Mouse (Mus musculus): ENCODE results near the gene Selenov. TPM values are rescaled to one million over a fixed set of nuclear protein-coding genes. Genes with fewer than 3 reads are reported as not detected.

Gene Selenov
- polyA plus RNA-seq, 1 experiment from 2014 or later = not detected

DNA sequence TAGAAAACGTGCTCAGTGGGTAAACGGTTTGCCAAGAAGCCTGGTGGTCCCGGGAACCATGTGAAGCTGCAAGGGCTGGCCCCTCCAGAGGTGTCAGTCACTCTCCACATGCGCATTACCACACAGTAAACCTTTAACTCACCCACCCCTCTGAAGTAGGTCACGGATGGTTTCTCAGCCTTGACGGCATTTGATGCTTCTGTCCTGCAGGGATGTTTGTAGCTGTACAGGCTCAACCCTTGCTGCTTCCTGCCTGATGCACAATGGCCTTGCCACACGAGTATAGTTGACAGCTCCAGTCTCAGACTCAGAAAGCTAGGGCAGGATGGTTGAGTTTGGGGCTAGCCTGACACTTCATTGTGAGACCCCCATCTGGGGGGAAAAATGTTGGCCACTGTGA, 10.4 kb downstream of the Selenov start:
- H3K27me3 ChIP-seq = no peaks in the 10 kb centered on the region
- no peak overlapping the region for H3K27ac ChIP-seq
- no peak for ATAC-seq (ENCODE audit: insufficient number of reproducible peaks, insufficient read depth, low FRiP score, low TSS enrichment, low read depth)
- H3K36me3 ChIP-seq = no peaks in the 10 kb centered on the region
- no peak overlapping the region for H3K4me2 ChIP-seq
- no peak overlapping the region for H3K9ac ChIP-seq (replicated peaks)
- 74% methylated on average over 7 of the region's 7 CpGs for WGBS
- peaks cover 6% of the 10 kb centered on the region for H3K4me1 ChIP-seq (replicated peaks)
- no peak overlapping the region for H3K4me3 ChIP-seq (replicated peaks)
- no peaks in the 10 kb centered on the region for H3K9me3 ChIP-seq

DNA sequence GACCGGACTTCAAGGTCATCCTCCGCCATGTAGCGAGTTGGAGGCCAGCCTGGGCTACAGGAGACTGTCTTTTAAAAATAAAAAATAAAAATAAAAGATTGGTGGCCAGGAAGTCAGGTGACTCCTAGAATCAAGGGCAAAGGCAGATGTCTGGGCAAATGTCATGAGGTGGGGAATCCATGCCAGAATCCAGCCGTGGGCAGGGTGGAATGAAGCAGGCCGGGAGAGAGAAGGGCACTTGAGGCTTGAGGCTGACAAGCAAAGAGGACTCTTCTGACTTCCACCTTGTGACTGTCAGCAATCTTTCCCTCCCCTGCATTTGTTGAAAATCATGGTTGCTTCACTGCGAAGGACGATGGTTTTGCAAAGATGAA, 12.7 kb downstream of the Selenov start:
- no peak for ATAC-seq (ENCODE audit: insufficient number of reproducible peaks, insufficient read depth, low FRiP score, low TSS enrichment, low read depth)
- H3K36me3 ChIP-seq = peaks cover under 1% of the 10 kb centered on the region

GRCm38 (mm10) chr7:28277615-28278278, 13.2 kb downstream of the Selenov start, which contains the start of gene Eid2b:
TSS of gene Eid2b (plus strand) at chr7:28277739.
- 3% methylated on average over 68 of the region's 68 CpGs for WGBS
- Histone ChIP-seq H3K4me2 (peak within 1 kb of the TSS; percentile 75), H3K9ac (replicated peaks) (peak within 1 kb of the TSS; percentile 86), H3K36me3 (peaks cover 6% of the 10 kb centered on the region), H3K27me3 (no peaks in the 10 kb centered on the region), H3K4me3 (replicated peaks) (peak within 1 kb of the TSS; percentile 65), H3K4me1 (replicated peaks) (peaks cover 6% of the 10 kb centered on the region), H3K27ac (peak within 1 kb of the TSS; percentile 69), H3K9me3 (no peaks in the 10 kb centered on the region)
- ATAC-seq (ENCODE audit: insufficient number of reproducible peaks, insufficient read depth, low FRiP score, low TSS enrichment, low read depth) = no peak; the same call in 1 of the 2 replicates

More for the DNA sequence above, 12.7 kb downstream of the Selenov start:
- H3K4me3 ChIP-seq (replicated peaks) = peak overlapping the region; percentile 65
- 86% methylated on average over 7 of the region's 7 CpGs for WGBS
- H3K9ac ChIP-seq (replicated peaks) = peak overlapping the region; percentile 86
- no peak overlapping the region for H3K27ac ChIP-seq
- H3K4me2 ChIP-seq = peak overlapping the region; percentile 75
- H3K27me3 ChIP-seq = no peaks in the 10 kb centered on the region
- H3K4me1 ChIP-seq (replicated peaks) = peaks cover 6% of the 10 kb centered on the region
- no peaks in the 10 kb centered on the region for H3K9me3 ChIP-seq

GRCm38 (mm10) chr7:28277237-28277614, 13.8 kb downstream of the Selenov start:
- H3K4me3 ChIP-seq (replicated peaks) = peak overlapping the region; percentile 65; the same call in 1 of the 2 replicates
- no peak overlapping the region for H3K27ac ChIP-seq
- WGBS = 61% methylated on average over 8 of the region's 8 CpGs
- H3K4me1 ChIP-seq (replicated peaks) = peaks cover 6% of the 10 kb centered on the region
- ATAC-seq (ENCODE audit: insufficient number of reproducible peaks, insufficient read depth, low FRiP score, low TSS enrichment, low read depth) = no peak
- H3K36me3 ChIP-seq = peaks cover 11% of the 10 kb centered on the region
- H3K9me3 ChIP-seq = no peaks in the 10 kb centered on the region
- H3K4me2 ChIP-seq = no peak overlapping the region
- no peak overlapping the region for H3K9ac ChIP-seq (replicated peaks)
- H3K27me3 ChIP-seq = no peaks in the 10 kb centered on the region

GRCm38 (mm10) chr7:28271761-28272160, 19.2 kb downstream of the Selenov start:
- no peak overlapping the region for H3K27ac ChIP-seq
- H3K4me2 ChIP-seq = no peak overlapping the region
- peaks cover 11% of the 10 kb centered on the region; the same call in 1 of the 2 replicates for H3K9me3 ChIP-seq
- H3K36me3 ChIP-seq = peaks cover 35% of the 10 kb centered on the region
- H3K9ac ChIP-seq (replicated peaks) = no peak overlapping the region
- H3K27me3 ChIP-seq = no peaks in the 10 kb centered on the region
- peaks cover 7% of the 10 kb centered on the region; the same call in 1 of the 2 replicates for H3K4me1 ChIP-seq (replicated peaks)
- H3K4me3 ChIP-seq (replicated peaks) = no peak overlapping the region
- no peak for ATAC-seq (ENCODE audit: insufficient number of reproducible peaks, insufficient read depth, low FRiP score, low TSS enrichment, low read depth)
- WGBS = 72% methylated on average over 3 of the region's 3 CpGs

DNA sequence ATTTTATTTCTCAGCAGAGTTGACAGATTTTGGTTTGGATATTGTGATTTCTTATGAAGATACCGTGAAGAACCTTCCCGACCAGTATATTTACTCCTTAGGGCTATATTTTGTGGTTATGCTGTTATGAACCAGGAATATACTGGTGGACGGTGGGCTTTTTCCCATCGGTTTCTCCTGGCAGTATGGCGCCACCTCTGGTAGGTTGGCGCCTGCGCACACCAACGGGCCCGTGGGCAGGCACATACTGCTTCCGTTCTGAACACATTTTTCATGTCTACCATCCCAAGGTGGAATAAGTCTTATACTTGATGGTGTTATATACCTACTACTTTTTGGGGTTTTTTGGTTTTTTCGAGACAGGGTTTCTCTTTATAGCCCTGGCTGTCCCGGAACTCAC, 21.6 kb downstream of the Selenov start:
- no peak for ATAC-seq (ENCODE audit: insufficient number of reproducible peaks, insufficient read depth, low FRiP score, low TSS enrichment, low read depth)
- H3K4me3 ChIP-seq (replicated peaks) = no peak overlapping the region
- peaks cover 35% of the 10 kb centered on the region for H3K36me3 ChIP-seq
- H3K4me1 ChIP-seq (replicated peaks) = peaks cover 7% of the 10 kb centered on the region; the same call in 1 of the 2 replicates
- H3K27ac ChIP-seq = no peak overlapping the region
- H3K4me2 ChIP-seq = no peak overlapping the region
- peaks cover 11% of the 10 kb centered on the region; the same call in 1 of the 2 replicates for H3K9me3 ChIP-seq
- 93% methylated on average over 12 of the region's 12 CpGs for WGBS
- H3K9ac ChIP-seq (replicated peaks) = no peak overlapping the region
- H3K27me3 ChIP-seq = no peaks in the 10 kb centered on the region

DNA sequence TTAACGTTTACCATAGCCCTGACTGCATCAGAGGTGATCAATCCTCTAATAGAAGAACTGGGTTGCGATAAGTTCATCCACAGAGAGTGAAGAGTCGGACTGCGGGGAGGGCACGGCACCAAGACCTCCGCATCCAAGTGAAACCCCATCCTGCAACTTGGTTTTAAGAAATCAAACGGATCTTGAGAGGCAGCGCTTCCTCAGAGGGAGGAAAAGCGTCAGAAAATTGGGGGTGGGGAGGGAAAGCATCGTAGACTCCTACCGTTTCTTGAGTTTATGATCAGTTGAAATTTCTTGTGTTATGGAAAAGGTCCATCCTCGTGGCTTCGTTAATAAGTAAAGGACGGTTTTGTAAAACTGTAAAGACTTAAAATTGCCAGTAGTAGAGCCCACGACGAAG, 22.4 kb downstream of the Selenov start:
- Histone ChIP-seq H3K4me2 (peak overlapping the region; percentile 79), H3K36me3 (peaks cover 35% of the 10 kb centered on the region), H3K9ac (replicated peaks) (peak overlapping the region; percentile 97), H3K27me3 (no peaks in the 10 kb centered on the region), H3K4me3 (replicated peaks) (peak overlapping the region; percentile 92), H3K4me1 (replicated peaks) (peaks cover 7% of the 10 kb centered on the region; the same call in 1 of the 2 replicates), H3K27ac (peak overlapping the region; percentile 92), H3K9me3 (peaks cover 11% of the 10 kb centered on the region; the same call in 1 of the 2 replicates)
- no peak for ATAC-seq (ENCODE audit: insufficient number of reproducible peaks, insufficient read depth, low FRiP score, low TSS enrichment, low read depth)
- WGBS = 32% methylated on average over 16 of the region's 16 CpGs

- peaks cover 11% of the 10 kb centered on the region; the same call in 1 of the 2 replicates for H3K9me3 ChIP-seq
- WGBS = under 1% methylated on average over 62 of the region's 62 CpGs
- peaks cover 7% of the 10 kb centered on the region; the same call in 1 of the 2 replicates for H3K4me1 ChIP-seq (replicated peaks)
- H3K36me3 ChIP-seq = peaks cover 32% of the 10 kb centered on the region
- peak overlapping the region; percentile 92 for H3K27ac ChIP-seq
- peak overlapping the region; percentile 97 for H3K9ac ChIP-seq (replicated peaks)
- H3K4me2 ChIP-seq = peak overlapping the region; percentile 79
- peak; percentile 66 for ATAC-seq (ENCODE audit: insufficient number of reproducible peaks, insufficient read depth, low FRiP score, low TSS enrichment, low read depth)
- H3K4me3 ChIP-seq (replicated peaks) = peak overlapping the region; percentile 92
- H3K27me3 ChIP-seq = no peaks in the 10 kb centered on the region
Observed at GRCm38 (mm10) chr7:28268042-28268531, 22.9 kb downstream of the Selenov start.

DNA sequence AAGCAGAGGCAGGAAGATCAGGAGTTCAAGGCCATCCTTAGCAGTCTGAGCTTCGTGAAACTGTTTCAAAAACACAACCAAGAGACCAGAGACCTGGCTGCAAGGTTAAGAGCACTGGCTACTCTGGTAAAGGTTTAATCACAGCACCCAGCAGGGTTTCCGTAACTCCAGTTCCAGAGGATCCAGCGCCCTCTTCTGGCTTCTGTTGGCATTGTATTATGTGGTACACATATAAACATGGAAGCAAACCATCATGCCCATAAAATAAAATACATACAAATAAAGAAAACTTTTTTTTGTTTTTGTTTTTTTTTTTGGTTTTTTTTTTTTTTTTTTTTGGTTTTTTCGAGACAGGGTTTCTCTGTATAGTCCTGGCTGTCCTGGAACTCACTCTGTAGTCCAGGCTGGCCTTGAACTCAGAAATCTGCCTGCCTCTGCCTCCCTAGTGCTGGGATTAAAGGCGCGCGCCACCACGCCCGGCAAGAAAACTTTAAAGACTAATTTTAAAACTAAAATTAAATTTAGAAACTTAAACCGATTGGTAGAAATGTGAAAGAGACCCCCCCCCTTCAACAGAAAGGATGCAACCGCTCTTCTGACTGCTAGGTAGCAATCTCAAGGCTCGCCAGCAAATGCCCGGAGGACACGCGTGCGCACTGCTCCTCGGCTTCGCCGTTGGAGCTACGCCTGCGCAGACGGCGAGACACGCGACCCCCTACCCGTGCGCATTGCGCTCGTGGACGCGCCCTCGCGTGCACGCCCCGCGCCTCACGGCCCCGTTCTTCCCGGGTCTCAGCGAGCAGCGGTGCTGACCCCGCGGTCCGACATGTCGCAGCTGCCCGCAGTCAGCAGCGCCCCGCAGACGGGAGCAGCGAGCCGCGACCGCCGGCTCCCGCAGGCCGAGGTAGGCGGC, 23.6 kb downstream of the Selenov start, which contains the start of gene Eid2:
Gene Eid2 (plus strand): TSS at position 753 of the 913 bp plus-strand sequence.
- H3K9ac ChIP-seq (replicated peaks) = peak within 1 kb of the TSS; percentile 97
- H3K36me3 ChIP-seq = peaks cover 25% of the 10 kb centered on the region
- H3K4me2 ChIP-seq = peak within 1 kb of the TSS; percentile 79
- H3K4me1 ChIP-seq (replicated peaks) = peaks cover 7% of the 10 kb centered on the region; the same call in 1 of the 2 replicates
- H3K27me3 ChIP-seq = no peaks in the 10 kb centered on the region
- 8% methylated on average over 57 of the region's 57 CpGs for WGBS
- H3K4me3 ChIP-seq (replicated peaks) = peak within 1 kb of the TSS; percentile 92
- peaks cover 11% of the 10 kb centered on the region; the same call in 1 of the 2 replicates for H3K9me3 ChIP-seq
- H3K27ac ChIP-seq = peak within 1 kb of the TSS; percentile 92
- ATAC-seq (ENCODE audit: insufficient number of reproducible peaks, insufficient read depth, low FRiP score, low TSS enrichment, low read depth) = peak; percentile 83

DNA sequence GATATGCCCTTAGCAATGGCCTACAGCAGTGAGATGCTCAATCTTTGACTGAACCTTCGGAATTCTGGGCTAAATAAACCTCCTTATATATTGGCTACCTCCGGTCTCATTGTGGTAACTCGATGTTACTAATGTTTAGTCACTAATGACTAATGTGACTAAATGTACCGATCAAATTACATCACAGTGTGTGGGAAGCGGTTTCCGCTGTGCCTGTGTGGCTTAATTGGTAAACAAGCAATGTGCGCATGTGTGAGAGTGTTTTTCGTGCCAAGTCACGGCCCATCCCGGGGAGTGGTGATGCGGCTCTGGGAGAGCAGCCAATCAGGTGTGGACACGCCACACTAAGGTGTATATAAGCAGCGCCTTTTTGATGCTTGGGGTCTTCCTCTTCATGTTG, 25.6 kb downstream of the Selenov start:
- Histone ChIP-seq H3K4me3 (replicated peaks) (no peak overlapping the region), H3K9ac (replicated peaks) (no peak overlapping the region), H3K36me3 (peaks cover 10% of the 10 kb centered on the region), H3K27me3 (no peaks in the 10 kb centered on the region), H3K4me2 (no peak overlapping the region), H3K9me3 (0 out of 2 replicates have a peak, but pooled peaks cover 6% of the 10 kb centered on the region), H3K27ac (no peak overlapping the region), H3K4me1 (replicated peaks) (peaks cover 7% of the 10 kb centered on the region; the same call in 1 of the 2 replicates)
- ATAC-seq (ENCODE audit: insufficient number of reproducible peaks, insufficient read depth, low FRiP score, low TSS enrichment, low read depth) = no peak
- 90% methylated on average over 13 of the region's 13 CpGs for WGBS

DNA sequence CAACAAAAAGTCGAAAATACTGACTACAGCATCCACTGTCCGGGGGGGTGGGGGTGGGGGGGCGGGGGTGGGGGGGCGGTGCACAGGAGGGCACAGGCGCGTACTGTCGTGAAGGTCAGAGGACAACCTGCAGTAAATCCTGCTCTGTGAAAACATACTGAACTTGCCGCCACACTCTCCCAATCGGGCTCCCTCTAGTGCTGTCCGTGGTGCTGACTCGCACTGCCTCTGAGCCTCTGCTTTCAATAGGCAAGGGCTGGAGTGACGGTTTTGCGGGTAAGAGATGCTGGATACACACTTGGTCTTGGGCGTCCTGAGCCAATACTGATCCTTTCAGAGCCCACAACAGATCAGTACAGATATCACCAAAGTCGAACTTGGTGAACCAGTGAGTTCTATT, 27.2 kb downstream of the Selenov start:
- Histone ChIP-seq H3K4me2 (no peak overlapping the region), H3K36me3 (no peaks in the 10 kb centered on the region), H3K27ac (no peak overlapping the region), H3K9ac (replicated peaks) (no peak overlapping the region), H3K9me3 (no peaks in the 10 kb centered on the region), H3K27me3 (no peaks in the 10 kb centered on the region), H3K4me1 (replicated peaks) (0 out of 2 replicates have a peak, but pooled peaks cover 5% of the 10 kb centered on the region), H3K4me3 (replicated peaks) (no peak overlapping the region)
- no peak for ATAC-seq (ENCODE audit: insufficient number of reproducible peaks, insufficient read depth, low FRiP score, low TSS enrichment, low read depth)
- 6% methylated on average over 13 of the region's 15 CpGs for WGBS

Data from limb, embryonic 12.5 days (tissue).